Mouse (Mus musculus) spleen, adult 2 months (tissue): ENCODE measurements around the gene Rbm18.

Experiments
- CTCF ChIP-seq: fragments of 200-500 bp; IDR thresholded peaks from 2 replicates; pipeline ENCODE4 v1.5.1; 2011; ENCODE audit warnings: mild to moderate bottlenecking, inconsistent platforms; ENCODE audit not compliant: insufficient read depth, insufficient read length, insufficient replicate concordance; ENCODE audit errors: extremely low read depth
- POLR2A ChIP-seq: fragments of 200-500 bp; IDR thresholded peaks from 2 replicates; pipeline ENCODE4 v1.6.1; 2011; ENCODE audit warnings: low read depth, low read length, inconsistent platforms

GRCm38 (mm10) chr2:36167990-36168618 is 31.5 kb upstream of the Rbm18 start:
- TF ChIP-seq CTCF: no peak
- TF ChIP-seq POLR2A: no peak
